Mouse (Mus musculus): Measurements from ENCODE around the gene Akap7.
A peak's percentile ranks its signal among the peaks of the same experiment; 100 is the strongest.
"Not testable (repeated sequence)": the region's sequence is repeated elsewhere in the genome, so short reads cannot be mapped to it uniquely, and the experiment has no call there.

The Akap7 gene

GRCm38 (mm10) chr10:25186240-25186639 is 121.4 kb downstream of the Akap7 start:
- DNase-seq (ENCODE audit: low spot score) = not testable (repeated sequence)

GRCm38 (mm10) chr10:25185691-25186090 is 122.0 kb downstream of the Akap7 start:
- DNase-seq (ENCODE audit: low spot score) = no peak

GRCm38 (mm10) chr10:25184819-25185603 is 122.7 kb downstream of the Akap7 start:
- DNase-seq (ENCODE audit: low spot score) = no peak

- no peak for DNase-seq (ENCODE audit: low spot score)
Measured at GRCm38 (mm10) chr10:25183271-25183670, 124.4 kb downstream of the Akap7 start.

- no peak for DNase-seq (ENCODE audit: low spot score)
Measured at GRCm38 (mm10) chr10:25179030-25179429, 128.6 kb downstream of the Akap7 start.

GRCm38 (mm10) chr10:25177270-25177669 is 130.4 kb downstream of the Akap7 start:
- DNase-seq (ENCODE audit: low spot score) = no peak

- no peak for DNase-seq (ENCODE audit: low spot score)
Measured at GRCm38 (mm10) chr10:25174872-25175271, 132.8 kb downstream of the Akap7 start.

- no peak for DNase-seq (ENCODE audit: low spot score)
Measured at GRCm38 (mm10) chr10:25167365-25168194, 140.1 kb downstream of the Akap7 start.

- DNase-seq (ENCODE audit: low spot score) = not testable (repeated sequence)
Measured at GRCm38 (mm10) chr10:25163510-25163909, 144.2 kb downstream of the Akap7 start.

GRCm38 (mm10) chr10:25161701-25162100 is 146.0 kb downstream of the Akap7 start:
- DNase-seq (ENCODE audit: low spot score) = no peak

- DNase-seq (ENCODE audit: low spot score) = no peak
Measured at GRCm38 (mm10) chr10:25158651-25159050, 149.0 kb downstream of the Akap7 start.

- DNase-seq (ENCODE audit: low spot score) = no peak
Measured at GRCm38 (mm10) chr10:25157339-25157738, 150.3 kb downstream of the Akap7 start.

GRCm38 (mm10) chr10:25154225-25154624 is 153.4 kb downstream of the Akap7 start:
- no peak for DNase-seq (ENCODE audit: low spot score)

GRCm38 (mm10) chr10:25151172-25151800 is 156.4 kb downstream of the Akap7 start:
- DNase-seq (ENCODE audit: low spot score) = no peak

GRCm38 (mm10) chr10:25145851-25146250 is 161.8 kb downstream of the Akap7 start:
- DNase-seq (ENCODE audit: low spot score) = peak; percentile 53

- DNase-seq (ENCODE audit: low spot score) = no peak
Measured at GRCm38 (mm10) chr10:25144787-25145761, 162.6 kb downstream of the Akap7 start.

- no peak for DNase-seq (ENCODE audit: low spot score)
Measured at GRCm38 (mm10) chr10:25141781-25142180, 165.9 kb downstream of the Akap7 start.

- DNase-seq (ENCODE audit: low spot score) = peak; percentile 79
Measured at GRCm38 (mm10) chr10:25140155-25140755, 167.4 kb downstream of the Akap7 start.

GRCm38 (mm10) chr10:25133581-25133980 is 174.1 kb downstream of the Akap7 start:
- DNase-seq (ENCODE audit: low spot score) = no peak

- DNase-seq (ENCODE audit: low spot score) = no peak
Measured at GRCm38 (mm10) chr10:25128455-25128863, 179.2 kb downstream of the Akap7 start.

GRCm38 (mm10) chr10:25126035-25126434 is 181.6 kb downstream of the Akap7 start:
- DNase-seq (ENCODE audit: low spot score) = no peak

Measured in testis, postnatal 10 days (tissue).